Mouse (Mus musculus): ENCODE measurements around the gene Sfmbt1. TPM values are rescaled to one million over a fixed set of nuclear protein-coding genes. Genes with fewer than 3 reads are reported as not detected.

Gene Sfmbt1
- total RNA-seq, 2 experiments from 2014 or later = 5.9 to 8.5 TPM

DNA sequence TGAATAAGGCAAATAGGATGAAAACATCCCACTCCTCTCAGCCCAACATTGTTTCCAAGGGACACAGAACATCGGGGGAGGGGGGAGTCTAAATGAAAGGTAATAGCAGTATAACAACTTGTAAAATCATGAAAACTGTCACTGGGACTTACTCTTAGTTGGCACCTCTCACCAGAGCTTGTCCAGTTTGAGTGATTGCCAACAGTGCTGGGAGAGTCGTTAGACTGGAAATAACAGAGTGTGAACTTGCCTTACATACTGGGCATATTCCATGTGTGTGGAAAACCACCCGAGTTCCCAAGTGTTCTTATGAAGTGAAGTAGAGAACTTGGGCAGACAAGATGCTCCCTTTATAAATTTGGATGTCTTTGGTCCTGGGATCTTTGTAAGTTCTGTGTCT is 106.5 kb downstream of the Sfmbt1 start:
- intact Hi-C loops (cut with DNase I) = no loop called here
- DNase-seq = no peak

DNA sequence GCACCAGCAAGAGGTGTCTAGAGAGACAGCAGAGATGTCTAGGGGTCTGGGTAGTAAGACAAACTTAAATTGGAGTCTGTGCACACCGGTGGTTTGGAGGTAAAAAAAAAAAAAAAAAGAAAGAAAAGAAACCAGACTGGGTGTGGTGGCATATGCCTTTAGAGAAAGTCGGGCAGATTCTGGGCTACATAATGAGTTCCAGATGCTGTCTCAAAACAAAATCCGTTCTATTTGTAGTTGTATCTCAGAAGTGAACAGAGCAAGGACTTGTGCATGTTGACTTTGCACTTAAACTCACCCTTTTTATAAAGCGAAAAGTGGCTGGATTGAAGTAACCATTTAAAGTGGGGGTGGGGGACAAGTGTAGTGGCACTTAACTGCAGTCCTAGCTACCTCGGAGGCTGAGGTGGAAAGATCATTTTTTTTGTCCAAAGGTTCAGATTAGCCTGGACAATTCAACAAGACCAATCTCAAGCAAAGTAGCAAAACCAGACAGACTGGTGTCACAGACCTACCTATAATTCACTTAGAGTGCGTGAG is 109.9 kb downstream of the Sfmbt1 start:
- intact Hi-C loops (cut with DNase I) = no loop called here
- DNase-seq = no peak

DNA sequence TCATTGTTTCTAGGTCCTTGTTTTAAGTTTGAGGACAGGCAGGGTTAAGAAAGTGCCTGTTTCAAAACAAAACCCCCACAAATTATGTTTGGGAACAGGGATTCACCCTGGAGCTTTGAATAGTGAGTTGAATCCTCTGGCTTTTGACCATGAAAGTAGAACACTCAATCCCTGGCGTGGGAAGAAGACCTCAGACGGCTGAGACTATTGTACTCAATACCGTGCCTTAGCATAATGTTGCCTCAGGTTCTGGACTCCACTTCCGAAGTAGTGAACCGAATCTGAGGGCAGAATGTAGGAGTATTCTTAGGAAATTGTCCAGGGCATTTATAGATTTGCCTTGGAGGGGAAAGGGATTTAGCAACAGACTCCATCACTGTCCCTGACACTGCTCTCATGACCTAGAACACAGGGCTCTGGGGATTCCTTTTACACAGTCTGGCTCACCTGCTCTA is 110.4 kb downstream of the Sfmbt1 start:
- no peak for DNase-seq
- intact Hi-C loops (cut with DNase I) = loop anchor here (5.0 kb wide), 1 partner anchor 57 kb away; no protein-coding TSS in a partner anchor

DNA sequence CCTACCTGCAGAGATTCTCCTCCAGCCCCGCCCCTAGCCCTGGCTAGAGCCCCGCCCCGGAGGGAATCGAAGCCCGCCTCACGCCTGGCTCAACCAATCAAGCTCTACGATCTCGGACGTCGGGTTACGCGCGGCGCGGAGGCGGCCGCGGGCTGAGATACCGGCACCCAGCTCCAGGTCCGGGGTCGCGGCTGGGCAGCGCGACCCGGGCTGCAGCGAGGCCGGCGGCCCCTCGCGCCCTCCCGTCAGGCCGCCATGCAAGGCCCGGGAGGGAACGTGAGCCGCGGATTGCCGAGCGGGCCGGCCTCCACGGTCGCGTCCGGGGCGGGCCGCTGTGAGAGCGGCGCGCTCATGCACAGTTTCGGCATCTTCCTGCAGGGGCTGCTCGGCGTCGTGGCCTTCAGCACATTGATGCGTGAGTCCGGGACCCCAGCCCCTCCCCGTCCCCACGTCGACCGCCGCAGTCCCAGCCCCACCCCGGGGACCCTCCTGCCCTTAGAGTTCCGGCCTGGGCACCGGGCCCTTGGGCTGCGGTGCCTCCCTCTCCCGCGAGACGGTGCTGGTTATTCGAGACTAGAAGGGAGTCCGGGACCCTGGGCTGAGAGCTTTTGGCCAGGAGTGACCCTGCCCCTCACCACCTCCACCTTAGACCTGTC is 111.0 kb downstream of the Sfmbt1 start, which contains the start of gene Tmem110:
Gene Tmem110 (plus strand): TSS at position 115 of the 656 bp plus-strand sequence.
- intact Hi-C loops (cut with DNase I) = loop anchor here (5.0 kb wide), 1 partner anchor 57 kb away; no protein-coding TSS in a partner anchor
- peak; percentile 74 to 76 for DNase-seq

DNA sequence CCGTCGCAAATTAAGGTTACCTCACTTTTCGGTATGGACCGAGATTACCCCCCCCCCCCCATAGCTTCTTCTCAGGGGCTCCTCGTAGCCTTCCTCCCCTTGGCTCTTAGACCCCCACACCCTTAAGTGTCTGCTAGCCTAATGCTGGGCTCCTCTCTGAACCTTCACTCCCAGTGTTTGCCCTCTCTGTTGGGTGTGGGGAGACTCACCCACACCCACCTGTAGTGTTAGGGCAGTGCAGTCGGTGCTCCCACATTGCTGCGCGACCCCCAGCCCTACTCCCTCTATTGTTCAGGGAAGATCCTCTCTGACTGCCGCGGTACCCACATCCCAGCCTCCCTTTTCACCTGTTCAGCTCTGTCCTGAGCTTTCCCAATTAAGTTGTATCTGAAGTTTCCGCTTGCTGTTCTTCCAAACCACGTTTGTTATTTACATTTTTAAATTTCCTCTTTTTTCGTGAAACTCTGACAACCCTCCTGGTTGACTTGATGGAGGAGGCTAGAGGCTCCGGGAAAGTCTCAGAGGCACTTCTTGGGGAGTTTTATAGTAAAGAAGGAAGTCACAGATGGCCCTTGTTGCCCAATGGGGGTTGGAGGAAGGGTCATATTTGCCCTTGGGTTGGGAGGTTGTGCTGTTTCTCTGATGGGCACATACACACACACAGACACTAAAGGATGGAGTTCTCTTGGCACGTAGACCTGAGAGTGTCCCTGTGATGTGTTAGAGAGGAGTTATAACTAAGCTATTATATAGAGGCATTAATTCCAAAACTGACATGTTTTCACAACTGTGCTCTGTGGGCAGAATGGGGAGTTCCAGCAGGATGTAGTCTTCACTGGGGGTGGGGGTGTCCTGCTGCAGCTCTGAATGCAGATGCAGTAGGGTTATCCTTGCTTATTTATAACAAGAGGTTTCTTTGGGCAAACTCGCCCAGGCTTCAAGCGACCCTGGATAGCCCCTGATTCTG is 111.8 kb downstream of the Sfmbt1 start:
- intact Hi-C loops (cut with DNase I) = loop anchor here (5.0 kb wide), 1 partner anchor 56 kb away; no protein-coding TSS in a partner anchor
- DNase-seq = no peak

DNA sequence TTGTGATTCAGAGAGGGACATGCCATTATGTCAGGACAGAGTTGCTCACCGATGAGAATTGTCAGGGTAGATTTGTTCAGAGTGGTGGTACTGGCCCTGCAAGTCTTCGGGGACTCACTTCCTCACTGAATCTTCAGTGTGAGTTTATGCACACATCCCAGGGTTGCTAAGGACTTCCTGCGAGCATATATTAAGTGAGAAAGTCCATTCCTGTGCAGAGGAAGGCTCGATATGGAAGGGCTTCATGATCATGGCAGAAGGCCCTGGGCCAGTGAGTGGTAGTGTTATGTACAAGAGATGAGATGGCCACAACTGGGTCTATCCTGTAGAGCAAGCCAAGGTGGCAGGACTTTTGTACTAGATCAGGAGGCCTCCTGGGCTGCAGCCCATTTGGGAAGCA is 112.8 kb downstream of the Sfmbt1 start:
- DNase-seq = no peak
- intact Hi-C loops (cut with DNase I) = loop anchor here (5.0 kb wide), 1 partner anchor 55 kb away; no protein-coding TSS in a partner anchor

DNA sequence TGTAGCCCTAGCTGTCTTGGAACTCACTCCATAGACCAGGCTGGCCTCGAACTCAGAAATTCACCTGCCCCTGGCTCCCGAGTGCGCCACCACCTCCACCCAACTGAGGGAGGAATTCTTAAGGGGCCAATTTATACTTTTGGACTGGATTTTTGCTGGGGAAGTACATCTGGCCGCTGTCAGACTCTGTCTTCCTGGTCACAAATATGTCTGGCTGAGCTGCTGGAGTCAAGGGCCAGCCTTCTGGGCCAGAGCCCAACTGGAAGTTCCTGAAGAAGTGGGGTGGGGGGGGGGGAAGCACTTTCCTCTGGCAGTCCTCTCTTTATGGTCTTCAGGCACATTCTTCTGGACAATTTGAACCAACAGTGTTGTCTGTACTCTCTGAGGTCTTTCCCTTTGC is 113.4 kb downstream of the Sfmbt1 start:
- intact Hi-C loops (cut with DNase I) = loop anchor here (5.0 kb wide), 1 partner anchor 54 kb away; no protein-coding TSS in a partner anchor
- peak in 1 of 2 experiments; percentile 45 for DNase-seq

DNA sequence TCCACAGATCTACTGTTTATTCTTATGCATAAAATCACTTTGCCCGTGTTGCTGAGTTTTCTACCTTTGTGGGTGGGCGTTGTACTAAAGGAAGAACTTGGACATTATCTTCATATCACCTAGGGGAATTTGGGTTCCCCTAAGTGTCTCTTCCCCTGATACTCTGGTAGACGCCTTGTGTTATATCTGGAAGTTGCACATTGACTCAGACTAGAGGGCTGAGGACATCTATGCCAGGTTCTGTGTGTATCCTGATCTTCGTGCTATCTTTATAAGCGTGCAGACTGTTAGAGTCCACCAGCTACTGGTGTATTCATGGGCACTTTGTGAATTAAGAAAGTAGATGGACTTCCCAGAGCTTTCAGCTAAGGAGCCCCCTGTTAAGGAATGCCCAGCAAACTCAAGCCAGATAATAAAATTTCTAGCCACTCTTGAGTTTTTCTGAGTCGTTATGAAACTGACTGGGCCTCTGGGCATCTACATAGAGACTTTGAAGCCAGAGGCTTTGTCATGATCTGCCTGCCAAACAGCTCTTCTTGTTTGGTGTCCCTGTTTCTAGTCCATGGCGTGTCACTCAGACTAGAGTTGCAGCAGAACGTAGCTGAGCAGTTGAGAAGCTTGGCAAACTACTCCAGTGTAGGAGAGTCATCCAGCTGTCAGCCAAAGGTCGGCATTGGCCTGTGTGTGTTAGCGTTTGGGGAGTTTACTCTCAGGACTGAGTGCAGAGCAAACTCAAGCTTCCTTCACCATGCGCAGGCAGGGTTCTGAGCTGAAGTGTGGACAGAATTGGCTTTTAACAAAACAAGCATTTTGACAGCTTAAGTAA is 114.2 kb downstream of the Sfmbt1 start:
- intact Hi-C loops (cut with DNase I) = loop anchor here (5.0 kb wide), 1 partner anchor 53 kb away; no protein-coding TSS in a partner anchor
- peak; percentile 45 to 71 for DNase-seq

DNA sequence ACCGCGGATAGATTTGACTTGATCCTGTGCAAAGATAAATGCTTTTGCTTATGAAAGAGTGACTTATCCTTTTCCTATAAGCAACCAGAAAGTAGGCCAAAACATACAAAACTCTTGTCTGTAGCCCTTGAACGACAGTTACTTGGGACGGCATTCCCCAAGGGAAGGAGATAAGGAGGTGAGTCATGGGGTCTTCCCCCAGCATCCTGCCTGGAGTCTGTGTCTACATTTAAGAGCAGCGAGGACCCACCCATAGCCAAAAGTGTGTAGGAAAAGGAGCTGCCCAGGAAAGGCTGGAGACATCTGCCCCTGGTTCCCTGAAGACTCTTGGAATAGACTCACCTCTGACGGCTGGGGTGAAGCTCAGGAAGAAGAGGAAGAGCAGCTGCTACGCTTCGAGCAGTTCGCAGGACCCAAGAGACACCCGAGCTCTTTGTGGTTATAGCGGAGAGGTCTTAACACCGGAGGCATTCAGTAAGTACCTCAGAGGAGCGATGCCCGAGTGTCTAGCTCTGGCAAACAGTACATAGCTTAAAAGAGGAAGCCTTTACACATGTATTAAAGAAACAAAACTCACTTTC is 122.9 kb downstream of the Sfmbt1 start:
- DNase-seq = no peak
- intact Hi-C loops (cut with DNase I) = no loop called here

DNA sequence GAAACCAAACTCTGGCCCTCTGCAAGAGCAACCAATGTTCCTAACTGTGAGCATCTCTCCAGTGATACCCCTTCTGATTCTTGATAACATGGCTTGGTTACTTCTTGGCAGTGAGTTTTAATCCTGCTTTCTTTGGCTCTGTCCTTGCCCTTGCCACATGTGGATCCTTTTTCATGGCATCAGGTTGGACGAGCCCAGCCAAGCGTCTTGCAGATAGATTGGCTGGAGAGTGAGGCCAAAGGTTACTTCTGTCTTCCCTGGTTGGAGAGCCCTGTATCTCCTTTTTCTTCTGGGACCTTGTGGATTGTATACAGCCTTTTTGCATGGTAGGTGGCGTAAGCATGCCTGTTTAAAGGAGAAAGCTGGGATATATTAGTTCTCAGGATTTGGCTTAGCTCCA is 129.1 kb downstream of the Sfmbt1 start:
- no peak for DNase-seq
- intact Hi-C loops (cut with DNase I) = no loop called here

DNA sequence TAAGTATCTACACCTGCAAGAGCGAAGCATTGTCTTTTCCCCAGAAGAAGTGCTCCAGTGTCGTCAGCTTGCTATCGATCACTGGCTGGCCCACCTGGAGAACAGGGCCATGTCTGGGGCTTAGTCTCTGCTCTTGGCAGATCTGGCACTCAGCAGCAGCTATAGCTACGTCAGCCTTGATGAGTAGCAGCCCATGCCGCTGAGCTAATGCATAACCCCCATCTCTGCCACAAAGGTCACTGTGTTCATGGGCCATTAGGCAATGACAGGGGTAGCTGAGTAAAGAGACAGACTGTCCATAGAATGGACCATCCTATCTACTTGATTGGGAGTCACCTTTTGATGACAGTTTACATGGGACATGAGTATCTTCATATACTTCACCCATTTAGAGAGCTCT is 135.9 kb downstream of the Sfmbt1 start:
- DNase-seq = no peak
- intact Hi-C loops (cut with DNase I) = no loop called here

DNA sequence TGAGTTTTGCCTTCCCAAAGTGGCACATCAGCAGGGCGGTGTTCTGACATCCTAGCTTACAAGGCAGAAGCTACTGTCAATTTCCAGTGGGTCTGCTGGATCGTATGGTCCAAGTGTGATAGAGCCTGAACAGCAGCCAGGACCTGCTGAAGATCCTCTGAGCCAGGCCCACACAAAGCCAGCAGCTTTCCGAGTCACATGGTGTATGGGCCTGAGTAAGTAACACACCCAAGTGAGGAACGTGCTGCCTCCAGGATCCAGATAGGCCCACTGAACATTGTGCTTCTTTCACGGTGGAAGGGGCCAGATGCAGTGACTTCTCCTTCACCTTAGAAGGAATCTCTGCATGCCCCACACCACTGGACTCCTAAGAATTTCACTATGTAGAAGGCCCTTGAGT is 137.7 kb downstream of the Sfmbt1 start:
- no peak for DNase-seq

DNA sequence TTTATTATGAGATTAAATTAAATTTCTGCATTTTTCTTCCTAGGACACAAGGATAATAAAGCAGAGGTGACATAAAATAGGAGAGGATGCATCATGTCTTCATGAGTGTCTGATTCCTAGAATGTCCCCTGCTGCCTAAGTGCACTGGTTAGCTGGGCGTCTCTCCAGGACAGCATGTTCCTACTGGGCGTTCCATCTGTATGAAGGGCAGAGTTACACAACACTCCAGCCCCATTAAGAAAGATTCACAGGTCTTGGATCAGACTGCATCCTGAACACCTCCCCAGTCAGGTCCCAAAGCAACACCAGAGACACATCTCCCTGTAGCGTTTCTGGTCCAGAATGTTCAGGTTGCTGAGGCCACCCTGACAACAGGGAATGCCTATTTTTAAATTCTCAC is 140.7 kb downstream of the Sfmbt1 start:
- DNase-seq = peak in 1 of 2 experiments; percentile 75
- intact Hi-C loops (cut with DNase I) = no loop called here

More for the DNA sequence above, 137.7 kb downstream of the Sfmbt1 start:
- intact Hi-C loops (cut with DNase I) = no loop called here

DNA sequence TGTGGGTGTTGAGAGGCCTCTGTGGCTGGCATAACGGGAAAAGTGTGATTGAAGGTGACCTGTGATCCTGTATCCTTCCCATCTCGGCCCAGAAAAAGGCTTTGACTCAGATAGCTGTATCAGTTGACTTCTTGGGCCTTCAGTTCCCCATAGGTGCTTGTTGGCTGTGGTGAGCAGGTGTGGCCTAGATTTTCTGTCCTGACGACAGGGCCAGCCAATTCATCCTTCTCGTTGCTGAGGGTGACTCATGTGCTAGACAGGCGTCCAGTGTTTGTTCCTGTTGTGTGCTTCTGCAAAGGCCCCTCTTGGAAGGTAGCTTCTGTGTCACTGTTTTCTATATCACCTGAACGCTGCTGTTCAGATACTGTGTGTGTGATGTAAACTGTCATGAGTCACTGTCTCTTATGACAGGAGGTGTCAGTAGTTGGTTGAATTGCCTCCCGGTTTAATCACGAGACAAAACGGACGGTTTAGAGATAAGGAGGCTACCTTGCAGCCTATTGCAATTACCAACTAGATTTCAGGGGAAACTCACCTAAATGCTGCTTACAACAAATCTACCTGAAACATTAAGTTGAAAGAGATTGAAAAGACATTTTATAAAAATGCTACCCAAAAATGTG is 142.3 kb downstream of the Sfmbt1 start:
- intact Hi-C loops (cut with DNase I) = no loop called here
- DNase-seq = no peak

DNA sequence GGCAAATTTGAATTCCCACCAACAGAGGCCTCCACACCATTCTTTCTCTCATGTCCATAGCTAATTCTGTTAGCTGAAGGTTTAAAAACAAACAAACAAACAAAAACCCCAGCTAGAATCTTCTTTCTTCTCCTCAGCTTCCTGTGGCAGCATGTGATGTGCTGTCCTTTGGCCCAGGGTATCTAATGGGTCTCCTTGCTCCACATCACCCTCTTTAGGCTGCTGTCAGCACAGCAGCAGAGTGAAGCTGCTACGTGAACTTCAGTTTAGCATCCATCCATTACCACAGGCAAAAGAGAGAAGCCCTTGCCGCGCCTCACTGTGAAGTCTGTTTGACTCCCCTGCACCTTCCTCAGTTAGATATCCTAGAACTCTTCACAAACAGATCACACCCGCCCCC is 143.3 kb downstream of the Sfmbt1 start:
- intact Hi-C loops (cut with DNase I) = no loop called here
- DNase-seq = no peak

DNA sequence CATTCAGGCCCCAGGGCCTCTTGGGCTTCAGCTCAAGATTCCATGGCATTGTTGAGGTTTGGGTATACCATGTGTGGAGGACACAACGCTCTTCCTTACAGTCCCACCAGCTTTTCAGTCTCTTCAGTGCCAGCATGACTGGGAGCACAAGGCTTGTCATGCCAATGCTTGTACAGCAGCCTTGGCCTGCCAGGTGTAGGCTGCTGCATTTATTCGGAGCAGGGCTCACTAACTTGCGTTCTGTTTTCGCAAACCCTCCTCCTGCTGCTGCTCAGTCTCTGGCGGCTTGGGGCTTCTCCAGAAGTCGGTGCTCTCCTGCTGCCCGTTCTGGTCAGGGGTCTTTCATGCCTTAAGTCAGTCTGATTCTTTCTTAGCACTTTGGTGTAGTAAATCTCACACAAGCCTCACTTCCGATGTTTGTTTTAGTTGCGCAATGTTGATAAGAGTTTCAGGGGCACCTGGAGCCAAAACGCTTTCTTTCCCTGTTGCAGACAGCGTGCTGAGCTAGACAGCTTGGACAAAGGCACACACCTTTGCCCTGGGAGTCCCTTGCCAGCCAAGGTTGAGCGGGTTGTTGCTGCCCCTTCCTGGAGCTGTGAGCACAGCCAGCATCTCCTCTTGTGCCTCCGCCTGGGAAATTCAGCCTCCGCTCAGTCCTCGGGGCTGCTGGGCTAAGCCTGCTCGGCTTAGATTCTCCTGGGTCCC is 146.9 kb downstream of the Sfmbt1 start:
- no peak for DNase-seq
- intact Hi-C loops (cut with DNase I) = no loop called here

DNA sequence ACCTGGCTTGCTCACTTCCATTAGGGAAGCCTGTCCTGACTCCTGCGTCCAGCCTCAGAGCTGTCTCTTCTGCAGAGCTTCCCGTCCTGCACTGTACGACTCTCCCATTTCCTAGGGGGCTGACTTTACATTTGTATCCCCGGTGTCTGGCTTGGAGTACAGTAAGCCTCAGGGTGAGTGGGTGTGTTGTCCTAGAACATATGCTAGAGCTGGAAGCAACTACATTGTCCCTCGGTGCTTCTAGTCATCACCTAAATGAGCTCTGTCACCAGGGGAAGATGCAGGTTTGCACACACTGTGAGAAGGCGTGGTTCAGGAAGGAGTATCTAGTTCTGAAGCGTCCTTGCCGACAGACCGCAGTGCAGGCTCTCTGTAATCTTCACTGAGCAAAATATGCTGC is 147.7 kb downstream of the Sfmbt1 start:
- intact Hi-C loops (cut with DNase I) = no loop called here

DNA sequence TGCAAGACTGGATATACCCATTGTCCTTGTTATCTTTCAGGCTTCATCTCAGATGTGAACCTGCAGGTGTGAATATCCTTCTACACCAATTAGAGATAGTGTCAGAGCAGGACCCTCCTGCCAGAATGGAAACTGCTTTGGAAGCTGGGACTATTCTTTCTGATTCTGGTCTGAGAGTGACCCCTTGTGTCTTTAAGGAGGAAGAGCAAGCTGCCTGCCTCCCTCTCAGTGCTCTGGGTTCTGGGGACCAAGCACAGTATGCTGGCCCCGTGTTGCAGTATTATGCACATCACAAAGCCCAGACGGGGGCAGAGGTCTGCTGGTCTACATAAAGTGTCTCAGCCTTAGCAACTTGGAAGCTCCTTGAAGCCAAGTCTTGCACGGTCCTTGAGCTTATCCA is 150.7 kb downstream of the Sfmbt1 start:
- intact Hi-C loops (cut with DNase I) = loop anchor here (5.0 kb wide), 1 partner anchor 148 kb away; no protein-coding TSS in a partner anchor
- DNase-seq = no peak

More for the DNA sequence above, 147.7 kb downstream of the Sfmbt1 start:
- no peak for DNase-seq

All from gastrocnemius, postnatal 36 days (tissue).